Mouse (Mus musculus) 416B (cell line): ENCODE measurements around the gene Vsig10l.

ENCODE experiments used
- DNase-seq: peaks from one replicate; pipeline ENCODE4 v3.0.0; 2011; ENCODE audit warnings: low read depth

Vsig10l gene

GRCm38 (mm10) chr7:43454371-43454770 is 8.6 kb upstream of the Vsig10l start:
- no peak for DNase-seq

DNA sequence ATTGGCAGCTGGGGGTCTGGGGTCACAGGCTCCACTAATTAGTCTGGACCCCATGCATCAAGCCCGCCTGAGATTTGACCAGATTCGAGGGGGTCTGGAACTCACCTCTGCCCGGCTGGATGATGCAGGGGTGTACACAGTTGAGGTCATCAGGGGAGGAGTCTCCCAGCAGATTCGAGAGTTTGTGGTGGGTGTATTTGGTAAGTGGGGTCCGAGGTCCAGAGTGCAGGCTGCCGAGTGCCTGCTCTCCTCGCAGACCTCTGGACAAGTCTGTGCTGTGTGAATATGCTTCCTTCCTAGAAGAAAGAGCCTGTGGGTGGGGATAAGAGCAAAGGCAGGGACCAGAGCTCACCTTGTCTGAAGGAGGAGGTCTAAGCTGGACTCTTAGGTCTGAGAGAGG is 1.0 kb downstream of the Vsig10l start:
- no peak for DNase-seq

DNA sequence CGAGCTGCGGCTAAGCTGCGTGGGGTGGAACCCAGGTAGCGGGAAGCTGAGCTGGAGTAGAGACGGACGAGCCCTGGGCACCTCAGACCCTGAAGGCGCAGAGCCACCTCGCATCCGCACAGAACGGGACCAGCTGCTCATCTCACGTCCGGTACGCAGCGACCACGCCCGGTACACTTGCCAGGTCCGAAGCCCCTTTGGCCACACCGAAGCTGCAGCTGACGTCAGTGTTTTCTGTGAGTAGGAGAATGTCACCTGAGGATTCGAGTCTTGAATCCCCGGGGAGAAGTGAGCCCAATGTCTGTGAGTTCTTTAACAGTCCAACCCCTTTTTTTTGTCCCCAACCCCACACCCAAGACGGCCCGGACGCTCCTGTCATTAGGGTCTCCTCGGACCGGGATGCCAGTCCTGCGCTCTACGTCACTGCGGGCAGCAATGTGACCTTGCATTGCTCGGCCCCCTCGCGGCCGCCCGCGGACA is 2.0 kb downstream of the Vsig10l start:
- no peak for DNase-seq

- DNase-seq: peak; percentile 95
These were observed 2.6 kb downstream of the Vsig10l start for GRCm38 (mm10) chr7:43465344-43466098.

DNA sequence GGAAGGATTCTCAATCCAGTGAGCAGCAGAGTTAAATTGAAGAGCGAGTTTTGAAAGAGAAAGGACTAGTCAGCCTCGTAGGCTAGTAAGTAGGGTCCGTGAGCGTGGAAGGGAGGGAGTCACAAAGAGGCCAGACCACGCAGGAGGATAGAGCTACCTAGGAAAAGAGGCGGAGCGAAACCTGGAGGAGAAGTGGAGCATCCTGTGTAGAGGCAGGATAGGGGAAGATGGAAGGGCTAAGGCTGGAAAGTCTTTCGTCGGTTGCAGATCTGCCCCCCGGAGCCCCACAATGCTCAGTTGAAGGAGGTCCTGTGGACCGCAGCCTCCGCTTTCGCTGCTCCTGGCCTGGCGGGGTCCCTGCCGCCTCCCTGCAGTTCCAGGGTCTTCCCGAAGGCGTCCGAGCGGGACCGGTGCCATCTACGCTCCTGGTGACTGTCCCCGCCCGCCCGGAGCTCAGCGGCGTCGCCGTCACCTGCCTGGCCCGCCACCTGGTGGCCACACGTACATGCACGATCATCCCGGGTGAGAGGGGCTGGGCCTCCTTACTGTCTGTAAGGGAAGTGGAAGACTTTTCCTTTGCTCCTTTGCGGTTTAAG is 3.2 kb downstream of the Vsig10l start:
- DNase-seq: peak; percentile 75

DNA sequence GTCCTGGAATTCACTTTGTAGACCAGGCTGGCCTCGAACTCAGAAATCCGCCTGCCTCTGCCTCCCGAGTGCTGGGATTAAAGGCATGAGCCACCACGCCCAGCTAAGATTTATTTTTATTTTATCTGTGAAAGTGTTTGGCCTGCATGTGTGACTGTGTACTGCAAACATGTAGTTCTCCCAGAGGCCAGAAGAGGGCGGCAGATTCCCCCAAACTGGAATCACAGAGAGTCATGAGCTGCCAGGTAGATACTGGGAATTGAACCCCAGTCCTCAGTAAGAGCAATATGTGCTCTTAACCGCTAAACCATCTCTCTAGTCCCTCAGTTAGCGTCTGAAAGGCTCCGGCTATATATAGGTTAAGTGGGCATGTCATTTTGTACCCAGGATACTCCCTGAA is 7.4 kb downstream of the Vsig10l start:
- DNase-seq: peak; percentile 52

DNA sequence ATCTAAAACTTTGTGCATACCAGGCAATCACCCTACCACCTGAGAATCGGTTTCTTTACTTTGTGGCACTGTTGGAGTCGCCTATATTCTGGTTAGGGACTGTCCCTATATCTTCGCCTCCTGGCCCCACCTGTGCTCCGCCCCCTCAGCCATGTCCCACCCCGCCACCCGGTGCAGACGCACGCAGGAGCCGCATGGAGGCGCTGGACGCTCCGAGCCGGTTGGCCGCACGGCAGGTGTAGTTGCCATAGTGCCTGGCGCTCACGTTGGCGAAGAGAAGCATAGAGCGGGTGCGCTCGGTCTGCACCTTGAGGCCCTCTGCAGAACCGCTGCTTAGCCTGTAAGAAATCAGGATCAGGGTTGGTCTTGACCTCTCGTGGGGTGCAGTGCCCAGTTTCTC is 12.8 kb downstream of the Vsig10l start:
- no peak for DNase-seq

DNA sequence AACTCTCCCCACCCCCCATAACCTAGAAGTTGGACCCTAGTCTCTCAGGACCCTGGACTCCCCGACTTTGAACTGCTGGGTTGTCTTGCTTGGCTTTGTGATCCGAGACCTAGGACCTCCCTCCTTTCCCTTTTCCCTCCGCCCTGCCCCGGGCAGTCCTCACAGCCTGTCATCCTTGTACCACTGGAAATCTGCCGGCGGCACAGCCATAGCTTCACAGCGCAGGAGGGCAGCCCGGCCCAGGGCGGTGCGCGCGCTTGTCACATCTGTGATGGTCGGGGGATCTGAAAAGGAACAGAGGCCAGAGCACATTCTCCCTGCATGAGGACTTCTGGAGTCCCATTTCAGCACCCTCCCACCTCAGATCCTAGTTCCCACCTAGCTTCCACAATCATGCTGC is 13.4 kb downstream of the Vsig10l start:
- DNase-seq: no peak

DNA sequence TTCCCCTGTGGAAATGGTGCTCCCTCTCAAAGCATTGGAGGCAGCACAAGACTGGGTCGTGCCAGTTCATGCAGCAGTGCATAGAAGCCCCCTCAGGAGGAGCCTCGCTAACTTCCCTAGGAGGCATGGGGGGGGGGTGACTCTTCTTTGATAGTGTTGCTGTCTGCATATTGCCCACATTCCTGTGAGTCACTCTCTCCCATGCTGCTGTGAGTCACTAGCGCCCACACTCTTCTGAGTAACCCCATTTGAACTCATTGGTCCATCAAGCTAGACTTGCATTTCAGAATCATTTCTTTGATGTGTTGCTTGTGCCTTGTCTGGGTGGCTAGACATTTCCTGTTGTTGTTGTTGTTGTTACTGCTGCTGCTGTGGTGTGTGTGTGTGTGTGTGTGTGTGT is 18.2 kb downstream of the Vsig10l start:
- peak; percentile 78 for DNase-seq

GRCm38 (mm10) chr7:43482090-43482716 is 19.3 kb downstream of the Vsig10l start:
- DNase-seq: no peak

GRCm38 (mm10) chr7:43483236-43483635 is 20.3 kb downstream of the Vsig10l start:
- peak; percentile 19 for DNase-seq

- no peak for DNase-seq
These were observed 25.7 kb downstream of the Vsig10l start for GRCm38 (mm10) chr7:43488646-43489045.

GRCm38 (mm10) chr7:43489631-43490125 is 26.7 kb downstream of the Vsig10l start, which contains the start of gene Iglon5:
Iglon5 (minus strand) TSS chr7:43490075.
- no peak for DNase-seq

- no peak for DNase-seq
These were observed 27.2 kb downstream of the Vsig10l start for GRCm38 (mm10) chr7:43490182-43490584.

DNA sequence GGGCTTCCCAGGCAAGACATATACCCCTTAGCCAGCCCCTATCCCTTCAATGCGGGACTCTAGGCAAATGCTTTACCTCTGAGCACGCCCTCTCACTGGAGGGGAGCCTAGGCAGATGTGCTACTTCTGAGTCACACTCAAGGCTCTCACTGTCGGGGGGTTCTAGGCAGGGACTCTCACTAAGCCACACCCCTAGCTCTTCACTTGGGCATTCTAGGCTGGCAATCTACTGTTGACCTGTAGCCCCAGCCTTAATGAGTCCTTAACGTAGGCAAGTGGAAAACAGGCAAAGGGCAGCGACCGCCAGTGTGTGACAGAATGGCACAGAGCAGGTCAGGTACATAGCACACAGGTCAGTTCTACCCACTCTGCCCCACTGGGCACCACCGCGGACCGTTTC is 27.9 kb downstream of the Vsig10l start:
- no peak for DNase-seq

DNA sequence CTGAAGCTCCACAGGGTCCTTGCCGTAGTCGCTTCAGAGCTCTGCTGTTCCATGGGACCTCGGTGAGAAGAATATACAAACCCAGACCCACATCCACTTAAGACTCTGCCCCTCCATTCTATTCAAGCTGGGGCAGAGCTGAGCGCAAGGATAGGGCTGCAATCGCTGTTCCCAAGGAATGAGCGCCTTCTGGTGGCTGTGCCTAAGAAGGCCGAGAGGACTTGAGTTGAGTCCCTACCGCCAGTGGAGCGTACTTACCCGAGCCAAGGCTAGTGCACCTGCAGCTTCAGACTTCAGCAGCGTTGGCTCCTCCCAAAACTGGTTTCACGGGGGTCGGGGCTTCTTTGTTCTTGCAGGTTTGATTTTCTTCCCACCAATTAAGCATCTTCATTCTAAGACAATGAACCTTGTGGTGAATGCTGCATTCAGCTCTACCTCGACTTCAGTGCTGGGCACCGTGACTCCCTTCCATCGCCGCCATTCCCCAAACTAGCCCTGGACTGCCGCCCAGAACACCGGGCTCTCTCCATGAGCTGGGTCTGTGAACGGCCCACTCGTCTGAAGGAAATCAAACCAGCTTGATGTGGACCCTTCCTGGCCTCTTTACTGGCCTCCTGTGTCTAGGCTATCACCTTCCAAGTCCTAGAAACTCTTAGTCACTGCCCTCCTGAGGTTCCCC is 32.5 kb downstream of the Vsig10l start:
- DNase-seq: peak; percentile 59

GRCm38 (mm10) chr7:43511707-43512478 is 48.9 kb downstream of the Vsig10l start:
- DNase-seq: no peak

- no peak for DNase-seq
These were observed 49.6 kb downstream of the Vsig10l start for GRCm38 (mm10) chr7:43512519-43512918.

DNA sequence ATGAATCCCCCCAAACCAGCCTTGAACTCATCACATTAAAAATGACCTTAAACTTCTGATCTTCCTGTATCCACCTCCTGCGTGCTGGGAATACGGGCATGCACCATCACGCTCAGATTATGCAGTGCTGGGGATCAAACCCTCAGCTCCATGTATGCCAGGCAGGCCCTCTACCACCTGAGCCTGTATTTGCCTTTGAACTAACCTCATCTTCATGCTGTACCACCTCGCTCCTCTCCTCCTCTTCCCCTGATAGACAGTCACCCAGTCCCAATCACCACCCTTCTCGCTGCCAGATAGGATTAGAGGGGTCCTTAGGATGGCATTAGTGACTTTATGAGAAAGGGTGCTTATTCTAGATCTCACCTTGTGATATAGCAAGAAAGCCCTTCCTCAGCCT is 52.1 kb downstream of the Vsig10l start:
- DNase-seq: no peak

DNA sequence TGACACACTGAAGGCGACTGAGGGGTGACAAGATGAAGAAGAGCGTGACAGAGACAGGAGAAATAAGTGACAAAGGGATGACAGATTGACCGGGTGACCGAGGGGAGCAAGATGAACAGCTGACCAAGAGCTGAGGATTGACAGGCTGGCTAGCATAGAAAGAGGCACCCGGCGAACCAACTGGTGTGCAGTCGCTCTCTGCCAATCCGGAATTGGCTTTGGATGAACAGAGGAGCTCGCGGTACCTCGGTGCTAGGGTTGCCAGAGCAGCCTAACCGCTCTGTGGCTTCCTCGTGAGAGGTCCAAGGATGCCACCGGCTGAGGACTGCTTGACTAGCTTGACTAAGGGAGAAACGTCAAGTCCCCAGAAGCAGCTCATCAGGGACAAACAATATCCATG is 55.4 kb downstream of the Vsig10l start:
- DNase-seq: no peak
